Mouse (Mus musculus): ENCODE results near the gene Idua.

GRCm38 (mm10) chr5:108651136-108651720, 8.9 kb upstream of the Idua start:
- no peak for TF ChIP-seq POLR2A (IDR thresholded peaks at IDR 0.05; ENCODE audit: insufficient read length, low read depth)
- no peak for TF ChIP-seq TCF3 (IDR thresholded peaks at IDR 0.05; ENCODE audit: insufficient read length, low read depth)
- no peak for TF ChIP-seq USF1 (IDR thresholded peaks at IDR 0.05; ENCODE audit: low read depth)
- no peak for TF ChIP-seq SRF (IDR thresholded peaks at IDR 0.05; ENCODE audit: control insufficient read depth, insufficient read length, low read depth)
- no peak for TF ChIP-seq MAX (IDR thresholded peaks at IDR 0.05; ENCODE audit: low read depth)

All from myocyte (in vitro differentiated cells).